Mouse (Mus musculus) thymus, postnatal 25 days (tissue): ENCODE data around the gene Speer4f1.
"Not testable (repeated sequence)": the region's sequence is repeated elsewhere in the genome, so short reads cannot be mapped to it uniquely, and the experiment has no call there.

Source experiments
- DNase-seq: peaks from one replicate; pipeline ENCODE4 v3.0.0; 2022

The Speer4f1 gene

GRCm38 (mm10) chr5:17475798-17476197, at the start of gene Speer4f1:
TSS of gene Speer4f1 (plus strand) at chr5:17476098.
- not testable (repeated sequence) for DNase-seq

DNA sequence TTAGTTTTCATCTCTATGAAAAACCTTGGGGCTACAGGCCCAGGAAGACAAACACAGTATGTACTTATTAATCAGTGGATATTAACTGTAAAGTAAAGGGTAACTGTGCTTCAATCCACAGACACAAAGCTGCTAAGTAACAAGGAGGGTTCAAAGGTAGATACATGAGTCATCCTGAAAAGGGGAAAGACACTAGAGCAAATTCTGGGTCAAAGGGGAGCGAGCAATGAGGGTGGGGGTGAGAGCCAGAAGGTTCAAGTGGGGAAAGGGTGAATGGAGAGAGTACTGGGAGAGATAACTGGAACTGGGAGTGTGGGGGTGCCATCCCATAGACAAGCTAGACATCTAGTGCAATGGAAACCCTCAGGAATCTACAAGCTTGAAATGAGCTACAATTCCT, 49.0 kb upstream of the Speer4f1 start:
- DNase-seq = no peak

- no peak for DNase-seq
These were observed 41.2 kb upstream of the Speer4f1 start for GRCm38 (mm10) chr5:17434721-17435120.

DNA sequence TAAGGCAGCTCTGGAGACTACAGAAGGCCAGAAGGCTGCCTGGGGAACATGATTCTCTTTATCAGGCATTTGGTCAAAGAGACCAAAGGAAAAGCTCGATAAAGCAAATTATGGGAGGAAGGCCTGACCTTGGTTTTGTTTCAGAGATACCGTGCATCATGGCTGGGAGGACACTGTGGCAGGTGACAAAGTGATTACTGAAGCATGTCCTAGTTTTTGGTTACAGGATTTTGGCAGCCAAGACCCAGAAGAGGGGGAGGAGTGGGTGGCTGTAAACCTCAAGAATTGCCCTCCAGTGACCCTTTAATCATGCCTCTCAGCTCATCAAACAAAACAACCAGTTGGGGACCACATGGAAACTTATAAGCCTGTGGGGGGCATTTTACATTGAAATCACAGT, 39.7 kb upstream of the Speer4f1 start:
- no peak for DNase-seq

DNA sequence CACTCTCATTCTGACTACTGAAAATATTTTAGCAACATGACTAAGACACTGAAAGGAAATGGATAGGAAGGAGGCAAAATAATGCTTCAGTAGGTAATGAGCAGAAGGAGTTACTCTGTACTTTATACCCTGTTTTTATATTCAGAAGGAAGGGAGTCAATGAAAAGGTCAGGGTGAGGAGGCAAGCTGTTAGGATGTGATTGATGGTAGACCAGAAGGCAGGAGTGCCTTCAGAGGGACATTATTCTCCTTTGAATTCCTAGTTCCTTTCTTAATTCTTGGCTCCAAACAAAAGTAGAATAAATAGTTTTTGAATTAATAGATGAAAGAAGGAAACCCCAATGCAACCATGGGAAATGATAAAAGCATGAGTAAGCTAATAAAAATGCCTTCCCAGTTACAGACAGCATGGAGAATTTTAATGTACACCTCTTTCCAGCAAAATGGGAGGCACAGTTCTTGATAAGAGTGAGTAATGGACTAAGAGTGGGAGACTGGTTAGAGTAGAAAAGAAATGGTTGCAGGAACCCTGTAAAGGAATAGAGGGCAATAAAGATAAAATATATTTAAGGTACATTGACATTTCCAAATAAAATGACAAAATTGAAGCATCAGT, 36.3 kb upstream of the Speer4f1 start:
- DNase-seq = no peak

- DNase-seq = no peak
These were observed 21.8 kb upstream of the Speer4f1 start for GRCm38 (mm10) chr5:17454059-17454458.

DNA sequence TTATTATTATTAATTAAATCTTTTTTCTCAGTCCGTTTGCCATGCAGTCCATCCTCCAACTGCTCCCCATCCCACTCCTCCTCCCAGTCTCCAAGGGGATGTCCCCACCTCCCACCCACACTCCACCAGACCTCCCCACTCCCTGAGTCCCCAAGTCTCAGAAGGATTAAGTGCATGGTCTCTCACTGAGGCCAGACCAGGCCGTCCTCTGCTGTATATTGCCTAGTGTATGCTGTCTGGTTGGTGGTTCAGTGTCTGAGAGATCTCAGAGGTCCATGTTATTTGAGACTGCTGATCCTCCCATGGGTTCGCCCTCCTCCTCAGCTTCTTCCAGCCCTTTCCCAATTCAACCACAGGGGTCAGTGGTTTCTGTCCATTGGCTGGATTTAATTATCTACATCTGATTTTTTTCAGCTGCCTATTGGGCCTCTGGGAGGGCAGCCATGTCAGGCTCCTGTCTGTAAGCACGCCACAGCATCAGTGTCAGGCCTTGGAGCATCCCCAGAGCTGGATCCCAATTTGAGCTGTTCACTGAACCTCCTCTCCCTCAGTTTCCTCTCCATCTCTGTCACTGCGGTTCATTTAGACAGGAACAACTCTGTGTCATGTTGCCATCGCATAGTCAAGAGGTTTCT, 20.8 kb upstream of the Speer4f1 start:
- DNase-seq = no peak

GRCm38 (mm10) chr5:17456671-17457070, 19.2 kb upstream of the Speer4f1 start:
- no peak for DNase-seq

GRCm38 (mm10) chr5:17468120-17468519, 7.8 kb upstream of the Speer4f1 start:
- DNase-seq = not testable (repeated sequence)

GRCm38 (mm10) chr5:17476476-17476875, 578 bp downstream of the Speer4f1 start:
- no peak for DNase-seq

GRCm38 (mm10) chr5:17489894-17490293, 14.0 kb downstream of the Speer4f1 start:
- DNase-seq = no peak

- DNase-seq = no peak
These were observed 19.7 kb downstream of the Speer4f1 start for GRCm38 (mm10) chr5:17495616-17496015.

DNA sequence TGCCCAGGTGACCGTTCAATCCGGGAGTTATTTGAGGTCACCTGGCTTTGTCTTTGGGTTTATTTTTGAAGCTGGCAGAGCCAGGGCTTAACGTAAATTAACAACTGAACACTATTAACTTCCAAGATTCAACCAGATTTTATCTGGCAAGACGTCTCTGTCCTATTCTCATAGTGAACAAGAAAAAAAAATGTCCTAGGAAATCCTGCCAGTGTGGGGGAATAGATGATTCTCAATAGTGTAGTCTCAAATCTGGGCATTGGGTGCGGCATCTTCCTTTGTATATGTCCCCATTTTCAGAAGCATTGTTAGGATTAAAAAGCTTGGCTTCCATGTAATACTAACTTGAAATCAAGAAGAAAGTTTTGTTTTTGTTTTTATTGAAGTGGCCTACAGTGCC, 20.8 kb downstream of the Speer4f1 start:
- DNase-seq = no peak

- DNase-seq = no peak
These were observed 24.0 kb downstream of the Speer4f1 start for GRCm38 (mm10) chr5:17499873-17500329.

- no peak for DNase-seq
These were observed 25.0 kb downstream of the Speer4f1 start for GRCm38 (mm10) chr5:17500866-17501265.

DNA sequence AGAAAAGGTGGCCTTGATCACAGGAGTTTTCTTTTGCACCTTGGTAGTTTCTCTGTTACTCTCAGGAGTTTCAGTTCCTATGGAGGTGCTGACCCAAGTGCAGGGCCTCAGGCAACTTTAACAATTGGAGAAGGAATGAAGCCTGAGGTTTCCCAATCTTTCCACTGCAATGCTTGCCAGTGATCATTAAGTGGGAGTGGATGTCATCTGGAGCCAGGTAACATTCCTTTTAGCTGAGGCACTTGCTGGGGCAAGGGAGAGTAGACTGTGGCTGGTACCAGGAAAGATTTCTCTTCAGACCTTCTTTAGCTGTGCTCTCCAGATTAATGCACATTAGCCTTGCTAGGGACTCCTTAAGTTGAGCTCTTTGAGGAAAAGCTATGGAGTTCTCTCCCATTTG, 29.6 kb downstream of the Speer4f1 start:
- DNase-seq = no peak

GRCm38 (mm10) chr5:17508038-17508437, 32.1 kb downstream of the Speer4f1 start:
- DNase-seq = no peak
